In the genomic region with DNA sequence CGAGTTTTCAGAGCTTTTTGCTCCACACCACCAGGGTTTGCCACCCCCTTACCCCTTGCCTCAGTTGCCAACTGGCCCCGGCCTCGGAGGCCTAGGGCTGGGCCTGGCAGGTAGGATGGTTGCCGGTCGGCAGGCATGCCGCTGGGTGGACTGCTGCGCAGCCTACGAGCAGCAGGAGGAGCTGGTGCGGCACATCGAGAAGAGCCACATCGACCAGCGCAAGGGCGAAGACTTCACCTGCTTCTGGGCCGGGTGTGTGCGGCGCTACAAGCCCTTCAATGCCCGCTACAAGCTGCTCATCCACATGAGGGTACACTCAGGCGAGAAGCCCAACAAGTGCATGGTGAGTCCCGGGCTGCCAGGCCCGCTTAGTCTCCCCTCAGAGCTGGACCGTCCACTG, we compare ENCODE assay signal across 17 mouse cellular contexts.
DNase-seq lines count a peak whose midpoint lies in the region; ATAC-seq and TF ChIP-seq lines count a peak whose summit lies in the region.
"Had no signal": no experiment of that assay in that cellular context is flagged by ENCODE, and none has a peak within 500 bp of the region (broad histone marks: within the 10 kb centered on the region; RNA-seq: fewer than 3 reads in every experiment).

No protein-coding gene starts in this region.

- no peak overlapping the region for H3K4me3 ChIP-seq in hindbrain, embryonic 11.5 days (ENCODE audit: low read depth, low read length)
- no peak overlapping the region for H3K4me3 ChIP-seq in hindbrain, embryonic 16.5 days (ENCODE audit: low read length)
- H3K4me3 ChIP-seq in lung, embryonic 14.5 days (ENCODE audit: low read depth, low read length): no peak overlapping the region
- H3K4me3 ChIP-seq in embryonic fibroblast, embryonic 13.5 days (ENCODE audit: insufficient read depth, low read length): no peak overlapping the region
- no peak overlapping the region for H3K4me3 ChIP-seq in midbrain, postnatal 0 days (ENCODE audit: low read depth, low read length)
- H3K4me3 ChIP-seq: embryonic facial prominence, embryonic 13.5 days; heart, embryonic 10.5 days; neural tube, embryonic 12.5 days had no signal

- ATAC-seq in hindbrain, embryonic 11.5 days (ENCODE audit: low FRiP score): no peak
- ATAC-seq in hindbrain, embryonic 16.5 days: no peak
- ATAC-seq in lung, embryonic 14.5 days (ENCODE audit: insufficient read depth): peak; percentile 28; the same call in 1 of the 2 replicates
- ATAC-seq in midbrain, postnatal 0 days (ENCODE audit: low FRiP score): no peak
- no peak for ATAC-seq in megakaryocyte, adult 5-6 weeks (ENCODE audit: poor library complexity, severe bottlenecking)
- ATAC-seq: liver, postnatal 0 days had no signal

- H3K4me2 ChIP-seq in hindbrain, embryonic 11.5 days (replicated peaks; ENCODE audit: low read depth, low read length): no peak overlapping the region
- H3K4me2 ChIP-seq in hindbrain, embryonic 16.5 days (ENCODE audit: low read length): no peak overlapping the region
- H3K4me2 ChIP-seq in lung, embryonic 14.5 days: no peak overlapping the region
- no peak overlapping the region for H3K4me2 ChIP-seq in midbrain, postnatal 0 days (ENCODE audit: low read depth, low read length, poor library complexity, severe bottlenecking)
- H3K4me2 ChIP-seq: embryonic facial prominence, embryonic 13.5 days; neural tube, embryonic 12.5 days had no signal

- 64% methylated on average over 21 of the region's 21 CpGs for WGBS in hindbrain, embryonic 11.5 days
- 69% methylated on average over 20 of the region's 21 CpGs for WGBS in hindbrain, embryonic 16.5 days
- 64% methylated on average over 21 of the region's 21 CpGs for WGBS in lung, embryonic 14.5 days
- 65% methylated on average over 21 of the region's 21 CpGs for WGBS in midbrain, postnatal 0 days

- H3K9me3 ChIP-seq in hindbrain, embryonic 11.5 days (ENCODE audit: control insufficient read depth, low read length): no peaks in the 10 kb centered on the region
- H3K9me3 ChIP-seq in hindbrain, embryonic 16.5 days (ENCODE audit: control insufficient read depth, low read length): no peaks in the 10 kb centered on the region
- H3K9me3 ChIP-seq in lung, embryonic 14.5 days (ENCODE audit: low read depth, low read length): no peaks in the 10 kb centered on the region
- H3K9me3 ChIP-seq in midbrain, postnatal 0 days (ENCODE audit: low read length): no peaks in the 10 kb centered on the region
- H3K9me3 ChIP-seq: embryonic facial prominence, embryonic 13.5 days; G1E; heart, embryonic 10.5 days; neural tube, embryonic 12.5 days had no signal

- H3K36me3 ChIP-seq in hindbrain, embryonic 11.5 days (ENCODE audit: control insufficient read depth, insufficient read depth, low read length): no peaks in the 10 kb centered on the region
- no peaks in the 10 kb centered on the region for H3K36me3 ChIP-seq in hindbrain, embryonic 16.5 days (ENCODE audit: control insufficient read depth, insufficient read depth, low read length)
- no peaks in the 10 kb centered on the region for H3K36me3 ChIP-seq in lung, embryonic 14.5 days (ENCODE audit: insufficient read depth)
- H3K36me3 ChIP-seq in midbrain, postnatal 0 days (ENCODE audit: insufficient read depth, low read length): no peaks in the 10 kb centered on the region
- H3K36me3 ChIP-seq: G1E; heart, embryonic 10.5 days; neural tube, embryonic 12.5 days had no signal

- no peaks in the 10 kb centered on the region for H3K27me3 ChIP-seq in hindbrain, embryonic 11.5 days (ENCODE audit: control insufficient read depth, insufficient read depth, low read length)
- no peaks in the 10 kb centered on the region; the same call in 1 of the 2 replicates for H3K27me3 ChIP-seq in hindbrain, embryonic 16.5 days (replicated peaks; ENCODE audit: control insufficient read depth, insufficient read depth, low read length)
- H3K27me3 ChIP-seq in lung, embryonic 14.5 days (ENCODE audit: insufficient read depth, low read length): no peaks in the 10 kb centered on the region
- peaks cover 7% of the 10 kb centered on the region; the same call in 1 of the 2 replicates for H3K27me3 ChIP-seq in midbrain, postnatal 0 days (ENCODE audit: insufficient read depth, low read length)

- TF ChIP-seq CTCF in lung, embryonic 14.5 days (IDR thresholded peaks at IDR 0.05; ENCODE audit: low read depth): peak; percentile 54
- peak; percentile 14; the same call in 1 of the 2 replicates for TF ChIP-seq CTCF in embryonic fibroblast, embryonic 13.5 days (IDR thresholded peaks at IDR 0.05; ENCODE audit: borderline replicate concordance, insufficient read depth, low read length)
- peak; percentile 49 for TF ChIP-seq CTCF in midbrain, postnatal 0 days (IDR thresholded peaks at IDR 0.05)

- H3K27ac ChIP-seq in hindbrain, embryonic 11.5 days (ENCODE audit: low read depth, low read length): no peak overlapping the region
- H3K27ac ChIP-seq in hindbrain, embryonic 16.5 days (ENCODE audit: low read depth, low read length): no peak overlapping the region
- H3K27ac ChIP-seq in lung, embryonic 14.5 days (ENCODE audit: low read depth): no peak overlapping the region
- H3K27ac ChIP-seq in embryonic fibroblast, embryonic 13.5 days (ENCODE audit: insufficient read depth, low read length): no peak overlapping the region
- H3K27ac ChIP-seq in midbrain, postnatal 0 days (ENCODE audit: low read depth, low read length): no peak overlapping the region
- H3K27ac ChIP-seq: embryonic facial prominence, embryonic 13.5 days; macrophage; neural tube, embryonic 12.5 days had no signal

- peaks cover 6% of the 10 kb centered on the region for H3K4me1 ChIP-seq in hindbrain, embryonic 11.5 days (replicated peaks; ENCODE audit: control insufficient read depth, insufficient read depth, low read length)
- H3K4me1 ChIP-seq in hindbrain, embryonic 16.5 days (ENCODE audit: control insufficient read depth, insufficient read depth, low read depth, low read length): peaks cover 7% of the 10 kb centered on the region
- no peaks in the 10 kb centered on the region; the same call in 1 of the 2 replicates for H3K4me1 ChIP-seq in lung, embryonic 14.5 days (ENCODE audit: insufficient read depth)
- peaks cover 9% of the 10 kb centered on the region for H3K4me1 ChIP-seq in embryonic fibroblast, embryonic 13.5 days (ENCODE audit: control insufficient read depth, insufficient read depth, low read length)
- no peaks in the 10 kb centered on the region; the same call in 1 of the 2 replicates for H3K4me1 ChIP-seq in midbrain, postnatal 0 days (ENCODE audit: insufficient read depth, low read length)

- no peak for TF ChIP-seq POLR2A in embryonic fibroblast, embryonic 13.5 days (IDR thresholded peaks at IDR 0.05; ENCODE audit: low read depth, low read length)

- H3K9ac ChIP-seq in hindbrain, embryonic 11.5 days (ENCODE audit: low read depth, low read length): no peak overlapping the region
- no peak overlapping the region for H3K9ac ChIP-seq in hindbrain, embryonic 16.5 days (ENCODE audit: low read depth, low read length)
- H3K9ac ChIP-seq in lung, embryonic 14.5 days: no peak overlapping the region
- no peak overlapping the region for H3K9ac ChIP-seq in midbrain, postnatal 0 days (replicated peaks; ENCODE audit: low read length, poor library complexity, severe bottlenecking)
- H3K9ac ChIP-seq: embryonic facial prominence, embryonic 13.5 days; liver, postnatal 0 days; neural tube, embryonic 12.5 days had no signal

- peak; percentile 33 for DNase-seq in hindbrain, embryonic 11.5 days (ENCODE audit: low spot score)
- no peak for DNase-seq in lung, embryonic 14.5 days
- no peak for DNase-seq in lung, postnatal 14 days
- DNase-seq in midbrain, postnatal 0 days (ENCODE audit: low spot score): no peak
- no peak for DNase-seq in urinary bladder, postnatal 14 days (ENCODE audit: low spot score)
- DNase-seq: heart, postnatal 10 days; liver, postnatal 0 days; right cerebral cortex, postnatal 25 days; thymus, postnatal 4 days had no signal
